Mouse (Mus musculus): ENCODE results near the gene Clic4. TPM values are rescaled to one million over a fixed set of nuclear protein-coding genes. Genes with fewer than 3 reads are reported as not detected.
"Not testable (repeated sequence)": the region's sequence is repeated elsewhere in the genome, so short reads cannot be mapped to it uniquely, and the experiment has no call there.

Clic4 gene
- total RNA-seq, 2 experiments from 2014 or later: 36.3 to 40.6 TPM

- no peak for DNase-seq
Measured at GRCm38 (mm10) chr4:135292477-135293089, 20.0 kb upstream of the Clic4 start.

DNA sequence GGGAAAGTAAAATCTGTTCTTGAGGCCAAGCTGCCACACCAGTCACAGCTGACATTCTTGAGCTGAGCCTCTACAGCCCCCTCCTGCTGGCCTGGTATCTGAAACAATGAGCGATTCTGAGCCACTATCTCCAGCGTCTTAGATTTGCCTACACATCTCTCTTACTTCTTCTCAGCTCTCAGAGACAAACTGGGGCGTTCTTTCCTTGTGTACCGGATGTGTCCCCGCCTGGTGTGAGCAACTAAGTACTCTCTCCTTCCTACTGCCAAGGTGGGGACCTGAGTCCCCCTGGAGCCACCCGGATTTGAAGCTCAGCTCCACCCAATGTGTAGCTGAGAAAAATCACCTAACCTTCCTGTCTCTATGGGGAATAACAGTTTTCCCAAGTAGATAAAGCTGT lies 19.2 kb upstream of the Clic4 start:
- no peak for DNase-seq

DNA sequence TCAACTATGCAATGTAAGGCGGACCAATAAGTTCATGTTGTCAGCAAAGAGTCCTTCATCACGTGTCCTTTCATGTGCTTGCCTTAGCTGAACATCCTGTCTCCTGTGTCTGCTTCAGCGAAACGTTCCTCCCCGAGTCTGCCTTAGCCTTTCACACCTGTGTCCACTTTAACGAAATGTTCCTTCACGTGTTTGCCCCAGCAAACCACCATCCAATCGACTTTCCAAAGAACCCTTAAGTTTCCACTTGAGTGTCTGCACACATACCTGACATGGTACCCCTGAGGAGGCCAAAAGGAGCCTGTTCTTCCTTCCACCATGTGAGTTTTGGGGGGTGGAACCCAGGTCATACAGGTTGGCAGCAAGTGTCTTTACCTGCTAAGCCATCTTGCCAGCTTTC lies 18.6 kb upstream of the Clic4 start:
- no peak for DNase-seq

DNA sequence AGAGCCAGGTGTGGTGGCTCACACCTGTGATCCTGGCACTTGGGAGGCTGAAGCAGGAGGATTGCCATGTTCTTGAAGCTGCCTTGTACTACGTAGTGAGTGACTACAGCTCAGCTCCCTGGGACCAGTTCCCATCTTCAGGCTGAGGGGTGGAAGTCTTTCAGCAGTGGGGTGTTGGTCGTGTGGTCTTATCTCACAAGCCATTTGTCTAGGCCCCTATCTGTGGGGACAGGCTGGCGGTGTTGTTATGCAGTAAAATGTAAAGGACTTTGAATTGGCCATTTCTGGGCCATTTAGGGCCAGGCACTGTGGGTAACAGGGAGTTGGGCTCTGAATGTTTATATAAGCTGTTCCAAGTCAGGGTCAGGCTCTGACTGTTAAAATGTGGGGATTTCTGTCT lies 15.4 kb upstream of the Clic4 start:
- no peak for DNase-seq

- no peak for DNase-seq
Measured at GRCm38 (mm10) chr4:135286833-135287395, 14.3 kb upstream of the Clic4 start.

- DNase-seq: peak; percentile 12 to 41
Measured at GRCm38 (mm10) chr4:135286033-135286622, 13.5 kb upstream of the Clic4 start.

- DNase-seq: no peak
Measured at GRCm38 (mm10) chr4:135285436-135285835, 12.8 kb upstream of the Clic4 start.

DNA sequence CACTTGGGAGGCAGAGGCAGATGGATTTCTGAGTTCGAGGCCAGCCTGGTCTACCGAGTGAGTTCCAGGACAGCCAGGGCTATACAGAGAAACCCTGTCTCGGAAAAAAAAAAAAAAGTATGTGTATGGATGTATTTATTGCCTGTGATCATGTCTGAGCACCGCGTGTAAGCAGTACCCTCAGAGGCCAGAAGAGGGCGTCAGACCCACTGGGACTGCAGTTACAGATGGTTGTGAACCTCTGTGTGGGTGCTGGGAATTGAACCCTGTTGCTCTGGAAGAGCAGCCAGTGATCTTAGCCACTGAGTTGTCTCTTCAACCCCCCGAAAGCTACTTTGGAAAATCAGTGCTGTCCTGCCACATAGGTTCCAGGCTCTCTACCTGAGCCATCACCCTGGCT lies 11.3 kb upstream of the Clic4 start:
- no peak for DNase-seq

DNA sequence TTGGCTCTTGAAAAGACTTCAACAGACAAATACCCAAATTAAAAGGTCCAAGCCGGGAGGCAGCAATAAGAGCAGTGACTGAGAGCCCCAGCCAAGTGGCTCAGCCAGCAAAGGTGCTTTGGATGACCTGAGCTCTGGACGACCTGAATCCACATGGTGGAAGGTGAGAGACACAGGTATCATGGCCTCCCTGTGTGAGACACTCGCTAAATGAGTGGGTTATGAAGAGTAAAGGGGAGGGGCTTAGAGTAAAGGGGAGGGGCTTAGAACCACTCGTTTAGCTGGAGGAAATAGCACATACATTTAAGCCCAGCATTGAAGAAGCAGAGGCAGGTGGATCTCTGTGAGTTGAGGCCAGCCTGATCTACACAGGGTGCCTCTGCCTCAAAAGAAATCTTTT lies 10.8 kb upstream of the Clic4 start:
- no peak for DNase-seq

DNA sequence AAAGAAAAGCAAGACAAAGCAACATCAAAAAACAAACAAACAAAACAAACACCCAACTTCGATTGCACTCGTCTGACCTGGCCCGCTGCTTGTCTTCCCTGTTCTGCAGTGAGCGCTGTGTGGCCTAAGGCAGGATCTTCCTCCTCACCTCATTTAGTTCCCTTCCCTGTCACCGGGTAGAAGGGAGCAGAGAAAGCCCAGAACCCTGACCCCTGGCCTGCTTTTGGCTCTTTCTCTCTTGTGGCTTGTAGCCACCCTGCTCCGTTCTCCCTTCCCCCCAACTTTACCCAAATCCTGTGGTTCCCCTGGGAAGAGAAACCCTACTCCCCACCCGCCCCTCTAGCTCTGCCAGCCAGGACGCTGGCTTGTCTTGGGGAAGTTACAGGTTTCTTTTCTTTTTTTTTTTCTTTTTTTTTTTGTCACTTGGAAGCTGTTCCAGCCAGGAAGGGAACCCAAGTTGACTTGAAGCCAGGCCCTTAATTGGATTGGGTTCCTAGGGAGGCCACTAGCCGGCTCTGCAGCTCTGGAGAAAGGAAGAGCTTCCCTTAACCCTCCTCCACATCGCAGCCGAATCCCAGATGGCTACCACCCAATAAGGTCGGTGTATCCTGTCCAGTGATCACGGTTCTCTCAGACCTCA lies 10.2 kb upstream of the Clic4 start:
- peak in 1 of 2 experiments; percentile 21 for DNase-seq

DNA sequence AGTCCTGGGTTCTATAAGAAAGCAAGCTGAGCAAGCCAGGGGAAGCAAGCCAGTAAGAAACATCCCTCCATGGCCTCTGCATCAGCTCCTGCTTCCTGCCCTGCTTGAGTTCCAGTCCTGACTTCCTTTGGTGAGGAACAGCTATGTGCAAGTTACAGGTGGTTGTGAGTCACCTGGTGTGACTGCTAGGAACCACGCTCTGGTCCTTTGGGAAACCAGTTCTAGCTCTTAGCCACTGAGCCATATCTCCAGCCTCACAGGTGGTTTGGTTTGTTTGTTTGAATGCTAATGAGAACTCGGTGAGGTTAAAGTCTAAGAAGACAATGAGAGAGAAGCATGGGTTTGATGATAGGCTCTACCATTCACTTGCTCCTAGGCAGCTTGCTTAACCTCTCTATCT lies 7.4 kb upstream of the Clic4 start:
- DNase-seq: not testable (repeated sequence)

DNA sequence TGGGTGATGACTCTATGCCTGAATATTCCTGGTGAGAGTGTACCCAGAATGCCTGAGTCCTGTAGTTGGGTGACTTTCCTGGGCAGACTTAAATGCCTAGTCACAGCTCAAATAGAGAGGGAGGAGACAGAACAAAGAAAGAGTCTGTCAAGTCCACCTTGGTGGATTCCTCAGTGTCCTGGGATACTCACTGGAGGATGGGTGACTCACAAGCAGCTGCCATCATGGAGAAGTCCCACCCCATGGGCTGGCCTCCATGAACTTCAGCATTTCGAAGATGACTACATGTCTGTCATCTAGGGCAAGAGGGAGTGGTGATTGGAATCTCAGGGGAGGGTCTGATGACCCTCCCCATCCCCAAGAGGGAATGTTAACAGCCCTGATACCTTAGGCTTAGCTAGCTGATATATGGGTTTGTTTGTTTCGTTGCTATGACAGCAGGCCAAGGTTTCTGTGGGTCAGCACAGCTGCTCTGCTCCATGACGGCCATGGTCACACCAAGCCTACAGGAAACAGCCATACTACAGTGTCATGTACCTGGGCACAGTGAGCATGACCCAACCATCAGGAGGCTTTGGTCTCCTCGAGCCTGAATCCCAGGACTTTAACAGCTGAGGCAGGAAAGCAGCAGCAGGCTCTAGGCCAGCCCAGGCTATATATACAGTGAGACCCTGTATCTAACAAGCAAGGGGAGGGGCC lies 4.2 kb upstream of the Clic4 start:
- DNase-seq: no peak

DNA sequence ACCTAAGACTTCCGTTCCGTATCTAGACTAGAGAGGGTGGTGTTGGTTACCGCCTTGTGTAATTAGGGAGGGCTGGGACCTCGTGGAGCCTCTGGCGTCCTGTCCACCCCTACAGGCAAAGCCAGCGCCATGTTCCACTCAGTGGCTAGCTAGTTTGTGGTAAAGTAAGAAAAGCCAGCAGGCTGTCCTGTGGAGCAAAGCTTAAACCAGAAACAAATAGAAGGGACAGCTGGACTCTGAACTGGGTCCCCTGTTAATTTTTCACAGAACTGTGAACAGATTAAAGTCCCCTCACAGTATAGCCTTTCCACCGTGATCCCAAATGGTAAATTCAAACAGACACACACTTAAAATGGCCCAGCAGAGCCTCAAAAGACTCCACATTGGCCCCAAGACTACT lies 2.1 kb upstream of the Clic4 start:
- DNase-seq: no peak

- no peak for DNase-seq
Measured at GRCm38 (mm10) chr4:135273307-135273682, 681 bp upstream of the Clic4 start.

DNA sequence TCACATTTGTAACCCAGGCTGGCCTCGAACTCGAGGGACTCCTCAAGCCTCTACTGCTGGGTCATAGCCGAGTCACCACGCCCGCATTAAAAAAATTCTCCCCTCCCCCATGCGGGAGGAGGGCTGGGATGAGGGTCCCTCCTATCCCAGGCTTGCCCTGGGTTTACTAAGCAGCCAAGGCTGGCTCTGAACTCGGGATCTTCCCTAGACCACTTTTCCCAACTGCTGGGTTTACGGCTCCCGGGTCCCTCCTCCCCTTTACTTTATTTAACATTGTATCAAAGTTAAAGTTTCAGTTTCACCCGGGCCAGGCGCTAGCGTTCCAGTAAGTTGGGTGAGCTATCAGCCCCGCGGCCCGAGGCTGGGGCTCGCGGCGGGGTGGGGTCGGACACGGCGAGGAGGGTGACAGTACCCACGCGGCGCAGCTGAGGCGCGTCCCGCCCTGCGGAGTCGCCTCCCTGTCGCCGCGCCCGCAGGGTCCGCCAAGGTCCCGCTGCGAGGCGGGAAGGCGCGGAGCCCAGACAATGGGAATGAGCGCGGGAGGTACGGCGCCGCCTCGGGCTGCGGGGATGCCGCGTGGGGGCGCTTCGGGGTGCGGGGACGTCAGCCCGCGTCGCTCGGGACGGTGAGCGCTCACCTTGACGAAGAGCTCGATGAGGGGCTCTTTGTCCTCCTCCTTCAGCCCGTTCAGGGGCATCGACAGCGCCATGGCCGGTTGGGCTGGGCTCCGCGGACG lies 565 bp downstream of the Clic4 start:
- DNase-seq: peak in 1 of 2 experiments; percentile 8

- peak in 1 of 2 experiments; percentile 7 for DNase-seq
Measured at GRCm38 (mm10) chr4:135271419-135271828, 1.2 kb downstream of the Clic4 start.

GRCm38 (mm10) chr4:135270476-135270875 lies 2.1 kb downstream of the Clic4 start:
- no peak for DNase-seq

GRCm38 (mm10) chr4:135269656-135270341 lies 2.8 kb downstream of the Clic4 start:
- DNase-seq: no peak

- DNase-seq: no peak
Measured at GRCm38 (mm10) chr4:135267521-135267920, 5.1 kb downstream of the Clic4 start.

- no peak for DNase-seq
Measured at GRCm38 (mm10) chr4:135266987-135267386, 5.6 kb downstream of the Clic4 start.

- no peak for DNase-seq
Measured at GRCm38 (mm10) chr4:135260434-135260833, 12.2 kb downstream of the Clic4 start.

DNA sequence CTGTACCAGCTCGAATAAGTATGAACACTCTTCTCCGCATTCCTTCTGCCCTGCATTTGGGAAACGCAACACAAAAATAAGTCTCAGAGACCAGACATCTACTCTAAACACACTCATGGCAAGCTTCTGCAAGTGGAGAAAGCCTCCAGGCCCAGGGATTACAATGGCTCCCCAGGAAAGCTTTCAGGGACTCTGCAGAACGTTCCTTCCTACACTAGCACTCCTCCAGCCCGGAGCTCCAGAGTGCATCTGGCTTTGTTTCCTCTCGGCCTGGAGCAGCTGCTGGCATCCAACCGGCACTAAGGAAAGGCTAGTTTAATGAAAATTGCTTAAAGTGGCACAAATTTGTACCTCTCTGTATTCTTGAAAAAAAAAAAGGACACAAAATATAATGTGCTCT lies 14.1 kb downstream of the Clic4 start:
- DNase-seq: peak in 1 of 2 experiments; percentile 6

All from layer of hippocampus, postnatal 36 days (tissue).